Mouse (Mus musculus) CH12.LX (cell line): ENCODE data around the gene Gm21976.

Source experiments
- CHD2 ChIP-seq: IDR thresholded peaks from 2 replicates; pipeline ENCODE4 v1.6.1; 2011; ENCODE audit warnings: low read length, improper control_type of control experiment
- CTCF ChIP-seq, 2 experiments: IDR thresholded peaks in 1 of 2; conservative IDR thresholded peaks in 1 of 2; 2 replicates each; pipeline ENCODE4 v1.5.1; 2011 to 2012; ENCODE audit warnings: low read depth in 2 of 2, low read length in 2 of 2, improper control_type of control experiment in 1 of 2, inconsistent platforms in 1 of 2, mild to moderate bottlenecking in 1 of 2, moderate library complexity in 1 of 2
- EP300 ChIP-seq: IDR thresholded peaks from 2 replicates; pipeline ENCODE4 v1.6.1; 2011; ENCODE audit warnings: low read length, improper control_type of control experiment
- HCFC1 ChIP-seq: IDR thresholded peaks from 2 replicates; pipeline ENCODE4 v1.6.1; 2012; ENCODE audit warnings: low read depth, mild to moderate bottlenecking, inconsistent platforms, low read length, improper control_type of control experiment
- JUND ChIP-seq: conservative IDR thresholded peaks from 2 replicates; pipeline ENCODE4 v1.6.1; 2011; ENCODE audit warnings: low read depth, low read length, improper control_type of control experiment
- KAT2A ChIP-seq: IDR thresholded peaks from 2 replicates; pipeline ENCODE4 v1.6.1; 2012; ENCODE audit warnings: low read length, improper control_type of control experiment, inconsistent platforms; ENCODE audit not compliant: insufficient replicate concordance
- MAFK ChIP-seq: IDR thresholded peaks from 2 replicates; pipeline ENCODE4 v1.6.1; 2011; ENCODE audit warnings: low read length, improper control_type of control experiment; ENCODE audit not compliant: insufficient replicate concordance
- POLR2A ChIP-seq: IDR thresholded peaks from 2 replicates; pipeline ENCODE4 v1.6.1; 2011; ENCODE audit warnings: low read depth, mild to moderate bottlenecking, improper control_type of control experiment, low read length
- POLR2AphosphoS2 ChIP-seq: IDR thresholded peaks from 2 replicates; pipeline ENCODE4 v1.6.1; 2011; ENCODE audit warnings: low read depth, low read length, improper control_type of control experiment
- RAD21 ChIP-seq: IDR thresholded peaks from 2 replicates; pipeline ENCODE4 v1.6.1; 2011; ENCODE audit warnings: low read depth, mild to moderate bottlenecking, low read length, improper control_type of control experiment, moderate library complexity
- ZMIZ1 ChIP-seq: IDR thresholded peaks from 2 replicates; pipeline ENCODE4 v1.6.1; 2012; ENCODE audit warnings: low read depth, mild to moderate bottlenecking, inconsistent platforms, low read length, improper control_type of control experiment

GRCm38 (mm10) chr13:98354090-98354801 is 74.6 kb downstream of the Gm21976 start, which contains the start of gene Foxd1:
- TF ChIP-seq CTCF (conservative IDR thresholded peaks at IDR 0.05 in 1 of 2, IDR thresholded peaks at IDR 0.05 in 1 of 2; ENCODE audit: low read depth in 2 of 2, low read length in 2 of 2) (no peak), EP300 (no peak), KAT2A (no peak), MAFK (no peak), CHD2 (no peak), POLR2A (no peak), RAD21 (no peak), JUND (no peak), POLR2AphosphoS2 (no peak), ZMIZ1 (no peak), HCFC1 (no peak)
